Mouse (Mus musculus): ENCODE data around the gene Nadsyn1. TPM values are rescaled to one million over a fixed set of nuclear protein-coding genes. Genes with fewer than 3 reads are reported as not detected.

Gene Nadsyn1
- total RNA-seq, 1 experiment from 2014 or later: 16.3 TPM

GRCm38 (mm10) chr7:143753990-143754715 is 68.5 kb downstream of the Nadsyn1 start:
- DNase-seq: peak; percentile 81

- DNase-seq: peak; percentile 12
Observed at GRCm38 (mm10) chr7:143752606-143753005, 70.0 kb downstream of the Nadsyn1 start.

- peak; percentile 12 for DNase-seq
Observed at GRCm38 (mm10) chr7:143752056-143752455, 70.6 kb downstream of the Nadsyn1 start.

- peak; percentile 3 for DNase-seq
Observed at GRCm38 (mm10) chr7:143751380-143751779, 71.3 kb downstream of the Nadsyn1 start.

DNA sequence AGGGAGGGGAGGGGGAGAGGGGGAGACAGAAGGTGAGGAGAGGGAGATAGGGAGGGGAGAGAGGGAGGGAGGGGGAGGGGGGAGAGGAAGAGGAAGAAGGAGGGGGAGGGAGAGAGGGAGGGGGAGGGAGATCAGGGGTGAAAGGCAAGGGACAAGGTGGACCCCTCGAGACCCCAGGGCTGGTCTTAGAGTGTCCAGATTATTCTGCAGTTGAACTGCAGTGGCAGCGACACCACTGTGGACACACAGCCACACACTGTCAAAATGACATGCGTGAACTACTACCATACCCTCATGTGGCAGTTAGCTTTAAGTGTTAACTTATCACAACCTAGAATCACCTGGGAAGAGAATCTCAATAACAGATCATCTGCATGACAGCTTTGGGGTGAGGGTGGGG is 73.6 kb downstream of the Nadsyn1 start:
- DNase-seq: no peak

DNA sequence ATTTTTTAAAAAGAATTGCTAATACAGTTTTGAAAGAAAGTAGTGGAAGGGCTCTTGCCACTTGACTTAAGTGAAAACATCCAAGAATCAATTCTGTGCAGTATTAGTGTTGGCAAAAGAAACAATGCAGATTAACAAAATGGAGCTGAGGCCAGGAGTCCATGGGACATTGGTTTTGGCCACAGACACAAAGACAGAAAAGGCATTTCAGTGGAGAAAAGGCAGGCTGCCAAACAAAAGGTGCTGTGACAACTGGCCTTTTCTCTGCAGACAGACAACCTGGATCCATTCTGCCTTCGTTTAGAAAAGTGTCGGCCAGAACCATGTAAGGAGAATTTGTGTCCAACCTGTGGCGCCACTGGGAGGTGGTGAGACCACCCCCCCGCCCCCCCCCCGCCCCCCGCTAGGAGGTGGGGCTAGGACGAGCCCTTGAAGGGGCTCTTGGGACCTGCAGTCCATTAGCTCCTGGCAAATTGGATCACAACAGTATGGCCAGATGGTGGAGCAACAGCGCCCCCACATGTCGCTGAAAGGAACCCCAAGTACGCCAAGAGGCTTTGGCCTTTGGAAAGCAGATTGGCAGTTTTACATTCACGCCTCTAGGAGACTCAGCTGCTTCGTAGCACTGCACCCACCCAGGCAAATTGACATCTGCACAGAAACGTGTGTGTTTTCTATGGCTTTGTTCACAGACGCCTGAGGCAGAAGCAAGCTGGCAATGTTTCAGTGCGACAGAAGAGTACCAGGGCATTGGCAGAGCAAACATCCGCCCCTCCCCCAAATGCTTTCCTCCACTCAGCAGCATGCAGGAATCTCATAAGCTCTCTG is 74.4 kb downstream of the Nadsyn1 start:
- DNase-seq: peak; percentile 92

Small RNAs within 50 kb of the gene (microRNA-seq; reads per million reads assigned to microRNA genes)
- gene Gm22064: 0 reads per million in 2 experiments

Other genes starting within 250 kb of the Nadsyn1 start
- gene Cars, start 222.8 kb downstream of the Nadsyn1 start, total RNA-seq (2021): 49.1 and 57.2 TPM in 2 replicates
- 0.93 and 1.8 TPM in 2 replicates for gene Tnfrsf26, start 194.1 kb downstream of the Nadsyn1 start, total RNA-seq (2021)
- 4.1 and 5.3 TPM in 2 replicates for gene Tnfrsf22, start 173.2 kb downstream of the Nadsyn1 start, total RNA-seq (2021)
- 2.4 and 3.2 TPM in 2 replicates for gene Tnfrsf23, start 137.0 kb downstream of the Nadsyn1 start, total RNA-seq (2021)
- gene Osbpl5, start 65.9 kb downstream of the Nadsyn1 start, total RNA-seq (2021): 26.0 and 36.8 TPM in 2 replicates
- gene Mrgprg, start 55.9 kb downstream of the Nadsyn1 start, total RNA-seq (2021): 0.85 and 1.5 TPM in 2 replicates
- 2.1 and 2.7 TPM in 2 replicates for gene Mrgpre, start 38.3 kb downstream of the Nadsyn1 start, total RNA-seq (2021)
- gene Dhcr7, start 296 bp upstream of the Nadsyn1 start, total RNA-seq (2021): 498 and 535 TPM in 2 replicates
- not detected in 2 replicates for gene Gm498, start 44.0 kb upstream of the Nadsyn1 start, total RNA-seq (2021)
- gene Shank2, start 179.1 kb upstream of the Nadsyn1 start, total RNA-seq (2021): 3.8 and 5.6 TPM in 2 replicates